Mouse (Mus musculus) granulocyte monocyte progenitor cell, adult 5-6 weeks (primary cell): ENCODE results near the gene Nudc. TPM values are rescaled to one million over a fixed set of nuclear protein-coding genes. Genes with fewer than 3 reads are reported as not detected.

Experiments
- ATAC-seq: replicated peaks from 2 replicates; pipeline ENCODE4 v1.8.0; 2016; ENCODE audit warnings: mild to moderate bottlenecking, moderate TSS enrichment, inconsistent platforms; ENCODE audit not compliant: poor library complexity, severe bottlenecking
- total RNA-seq, 2 experiments: library from RNA; stranded (forward) in 1 of 2; stranded (reverse) in 1 of 2; fragments of 200-712, 200-1000 nt in 1 of 2; fragments of >200 nt in 1 of 2; fragmentation: Nextera tagmentation in 1 of 2; gene quantifications; 2 replicates each; pipeline ENCODE4 v1.2.3; 2014 to 2017

Nudc gene
- total RNA-seq, 2 experiments from 2014 or later: 253 to 262 TPM

DNA sequence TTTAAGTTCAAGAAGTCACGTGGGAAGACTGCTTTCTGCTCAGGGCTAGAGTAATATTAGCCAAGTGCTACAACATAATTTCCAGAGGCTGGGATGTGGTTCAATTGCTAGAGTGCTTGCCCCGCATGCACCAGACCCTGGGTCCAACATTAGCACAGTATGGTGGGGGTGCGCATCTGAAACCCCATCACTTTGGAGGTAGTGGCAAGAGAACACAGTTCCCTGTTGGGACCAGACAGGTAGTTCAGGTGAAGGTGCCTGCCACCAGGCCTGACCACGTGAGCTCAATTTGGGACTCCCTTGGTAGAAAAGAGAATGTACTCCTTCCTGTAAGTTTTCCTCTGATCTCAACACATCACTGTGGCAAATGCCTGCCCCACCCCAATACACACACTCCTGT, 50.9 kb downstream of the Nudc start:
- ATAC-seq: no peak

- peak; percentile 74 for ATAC-seq
Measured at GRCm38 (mm10) chr4:133494432-133494831, 51.4 kb downstream of the Nudc start.

DNA sequence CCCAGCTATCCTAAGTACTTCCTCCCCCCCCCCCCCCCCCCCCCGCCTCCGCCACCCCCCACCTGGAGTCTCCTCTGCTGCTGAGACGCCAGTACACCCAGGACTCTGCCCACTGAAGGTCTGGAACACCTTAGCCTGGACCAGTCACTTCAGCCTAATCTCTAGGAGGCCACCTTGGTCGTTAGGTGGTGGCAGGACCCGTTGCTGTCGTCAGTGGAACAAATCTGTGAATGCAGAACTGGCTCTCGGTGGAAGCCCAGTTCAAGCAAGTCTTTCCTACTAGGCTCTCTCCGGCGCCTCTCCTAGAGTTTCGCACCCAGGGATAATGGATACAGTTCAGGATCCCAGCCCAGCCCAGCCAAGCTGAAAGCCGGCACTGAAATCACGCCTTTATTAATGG, 51.9 kb downstream of the Nudc start:
- 0 out of 2 replicates have a peak, but pooled peaks have one; percentile 9 for ATAC-seq

GRCm38 (mm10) chr4:133491800-133492199, 54.0 kb downstream of the Nudc start:
- no peak for ATAC-seq

DNA sequence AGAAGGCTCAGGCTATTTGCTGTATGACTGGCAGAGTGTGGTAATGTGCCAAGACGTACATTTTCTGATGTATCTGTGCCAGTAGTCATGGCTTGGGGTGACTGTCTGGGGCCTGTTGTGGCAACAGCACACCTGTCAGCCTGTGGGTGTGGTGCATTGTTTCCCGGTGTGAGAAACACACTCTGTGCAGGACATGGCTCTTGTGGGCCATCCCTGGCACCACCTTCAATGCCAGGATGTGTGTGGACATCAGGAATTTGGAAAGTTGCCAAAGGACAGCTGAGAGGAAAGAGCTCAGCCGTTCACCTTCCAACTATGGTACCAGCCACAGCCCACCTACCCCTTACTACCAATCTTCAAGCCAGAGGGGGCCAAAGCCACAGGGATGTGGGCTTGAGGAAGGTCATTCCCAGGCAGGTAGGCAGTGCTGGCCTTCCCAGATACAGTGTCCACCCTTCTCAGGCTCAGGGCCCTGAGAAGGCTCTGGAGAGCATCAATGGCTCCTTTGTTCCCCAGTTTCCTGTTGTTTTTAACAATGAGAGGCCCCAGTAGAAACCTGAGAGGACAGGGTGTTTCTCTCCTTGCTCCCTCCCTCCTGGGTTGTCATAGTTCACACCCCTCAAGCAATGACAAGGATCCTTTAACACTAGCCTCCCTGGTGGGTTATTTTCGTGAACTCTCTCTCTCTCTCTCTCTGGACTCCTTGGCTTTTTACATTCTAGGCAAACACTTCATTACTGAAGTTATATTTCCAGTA, 56.1 kb downstream of the Nudc start:
- ATAC-seq: no peak

GRCm38 (mm10) chr4:133488619-133489392, 57.0 kb downstream of the Nudc start:
- no peak for ATAC-seq

DNA sequence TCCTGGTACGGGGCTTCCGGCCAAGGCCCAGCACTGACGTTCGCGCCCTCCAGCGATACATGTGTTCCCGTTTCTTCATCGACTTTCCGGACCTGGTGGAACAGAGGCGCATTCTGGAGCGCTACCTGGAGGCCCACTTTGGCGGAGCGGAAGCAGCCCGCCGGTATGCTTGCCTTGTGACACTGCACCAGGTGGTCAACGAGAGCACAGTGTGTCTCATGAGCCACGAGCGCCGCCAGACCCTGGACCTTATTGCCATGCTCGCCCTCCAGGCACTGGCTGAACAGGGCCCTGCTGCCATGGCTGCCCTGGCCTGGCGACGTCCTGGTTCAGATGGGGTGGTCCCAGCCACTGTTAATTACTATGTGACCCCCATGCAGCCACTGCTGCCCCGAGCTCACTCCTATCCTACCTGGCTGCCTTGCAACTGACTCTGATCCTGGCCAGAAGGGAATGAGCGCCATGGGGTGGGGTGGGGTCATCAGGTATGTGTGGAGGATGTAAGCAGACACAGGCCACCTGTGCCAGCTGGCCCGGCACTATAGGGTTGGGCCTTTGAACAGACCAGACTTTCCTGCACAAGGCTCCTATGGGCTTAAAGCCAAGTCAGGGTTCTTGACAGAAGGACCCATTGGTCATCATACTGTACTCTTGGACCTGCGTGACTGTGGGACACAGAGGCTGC, 59.0 kb downstream of the Nudc start:
- ATAC-seq: no peak

- no peak for ATAC-seq
Measured at GRCm38 (mm10) chr4:133485691-133486425, 59.9 kb downstream of the Nudc start.

GRCm38 (mm10) chr4:133484266-133485025, 61.4 kb downstream of the Nudc start:
- peak; percentile 33 for ATAC-seq

Other genes with a start within 250 kb of the Nudc start
- 10.2 and 10.7 TPM in 2 replicates for gene Wdtc1, start 192.5 kb downstream of the Nudc start, total RNA-seq (2014; fragmentation: Nextera tagmentation)
- gene Wdtc1, start 192.5 kb downstream of the Nudc start, total RNA-seq (2017): 7.2 and 9.1 TPM in 2 replicates
- gene Slc9a1, start 176.3 kb downstream of the Nudc start, total RNA-seq (2014; fragmentation: Nextera tagmentation): 17.4 and 22.1 TPM in 2 replicates
- gene Slc9a1, start 176.3 kb downstream of the Nudc start, total RNA-seq (2017): 9.9 and 14.6 TPM in 2 replicates
- gene Tent5b, start 65.9 kb downstream of the Nudc start, total RNA-seq (2014; fragmentation: Nextera tagmentation): not detected in 2 replicates
- not detected in 2 replicates for gene Tent5b, start 65.9 kb downstream of the Nudc start, total RNA-seq (2017)
- gene Trnp1, start 47.4 kb downstream of the Nudc start, total RNA-seq (2014; fragmentation: Nextera tagmentation): not detected in 2 replicates
- not detected in 2 replicates for gene Trnp1, start 47.4 kb downstream of the Nudc start, total RNA-seq (2017)
- 0.32 TPM in 1 of 2 replicates, not detected in the other for gene Kdf1, start 27.0 kb downstream of the Nudc start, total RNA-seq (2014; fragmentation: Nextera tagmentation)
- gene Kdf1, start 27.0 kb downstream of the Nudc start, total RNA-seq (2017): not detected in 2 replicates
- gene Nr0b2, start 7.4 kb upstream of the Nudc start, total RNA-seq (2014; fragmentation: Nextera tagmentation): 4.0 and 6.4 TPM in 2 replicates
- 1.4 and 2.0 TPM in 2 replicates for gene Nr0b2, start 7.4 kb upstream of the Nudc start, total RNA-seq (2017)
- gene Gpatch3, start 28.7 kb upstream of the Nudc start, total RNA-seq (2014; fragmentation: Nextera tagmentation): 4.2 and 17.8 TPM in 2 replicates
- 18.3 and 23.7 TPM in 2 replicates for gene Gpatch3, start 28.7 kb upstream of the Nudc start, total RNA-seq (2017)
- 11.5 and 16.2 TPM in 2 replicates for gene Gpn2, start 38.4 kb upstream of the Nudc start, total RNA-seq (2014; fragmentation: Nextera tagmentation)
- gene Gpn2, start 38.4 kb upstream of the Nudc start, total RNA-seq (2017): 21.3 and 27.2 TPM in 2 replicates
- gene Sfn, start 56.2 kb upstream of the Nudc start, total RNA-seq (2014; fragmentation: Nextera tagmentation): 2.8 and 3.1 TPM in 2 replicates
- gene Sfn, start 56.2 kb upstream of the Nudc start, total RNA-seq (2017): 3.6 and 4.3 TPM in 2 replicates
- 12.9 and 22.4 TPM in 2 replicates for gene Zdhhc18, start 104.2 kb upstream of the Nudc start, total RNA-seq (2014; fragmentation: Nextera tagmentation)
- gene Zdhhc18, start 104.2 kb upstream of the Nudc start, total RNA-seq (2017): 10.7 and 12.5 TPM in 2 replicates
- 8.7 and 11.5 TPM in 2 replicates for gene Pigv, start 126.7 kb upstream of the Nudc start, total RNA-seq (2014; fragmentation: Nextera tagmentation)
- gene Pigv, start 126.7 kb upstream of the Nudc start, total RNA-seq (2017): 6.6 and 8.1 TPM in 2 replicates
- 125 and 153 TPM in 2 replicates for gene Arid1a, start 210.8 kb upstream of the Nudc start, total RNA-seq (2014; fragmentation: Nextera tagmentation)
- 26.6 and 33.2 TPM in 2 replicates for gene Arid1a, start 210.8 kb upstream of the Nudc start, total RNA-seq (2017)